Comparison of ENCODE assay signal across 12 mouse cellular contexts in genomic region chr4:145105319-145105718, GRCm38 (mm10).
DNase-seq lines count a peak whose midpoint lies in the region; ATAC-seq and TF ChIP-seq lines count a peak whose summit lies in the region.
"Had no signal": no experiment of that assay in that cellular context is flagged by ENCODE, and none has a peak within 500 bp of the region (broad histone marks: within the 10 kb centered on the region; RNA-seq: fewer than 3 reads in every experiment).

No protein-coding gene starts in this region.

- H3K36me3 ChIP-seq in midbrain, embryonic 12.5 days: peaks cover 57% of the 10 kb centered on the region
- peaks cover 78% of the 10 kb centered on the region for H3K36me3 ChIP-seq in midbrain, embryonic 14.5 days (ENCODE audit: control insufficient read depth, insufficient read depth, low read length)
- H3K36me3 ChIP-seq in hindbrain, embryonic 11.5 days (ENCODE audit: control insufficient read depth, insufficient read depth, low read length): no peaks in the 10 kb centered on the region
- peaks cover 9% of the 10 kb centered on the region for H3K36me3 ChIP-seq in stomach, postnatal 0 days (ENCODE audit: control insufficient read depth, insufficient read depth, low read length)

- no peak for TF ChIP-seq EP300 in stomach, postnatal 0 days (optimal IDR thresholded peaks at IDR 0.05)

- DNase-seq in frontal cortex, postnatal 14 days (ENCODE audit: low spot score in 2 of 2): no peak
- DNase-seq in midbrain, embryonic 14.5 days: no peak
- DNase-seq in hindbrain, embryonic 11.5 days (ENCODE audit: low spot score): no peak
- DNase-seq in stomach, postnatal 0 days (ENCODE audit: low spot score): no peak
- DNase-seq in thymus, postnatal 36 days: no peak
- DNase-seq: adrenal gland, postnatal 25 days; cerebellum, postnatal 10 days; gastrocnemius, postnatal 36 days had no signal

- peak overlapping the region; percentile 44; the same call in 1 of the 2 replicates for H3K27ac ChIP-seq in midbrain, embryonic 12.5 days (replicated peaks)
- no peak overlapping the region for H3K27ac ChIP-seq in midbrain, embryonic 14.5 days (replicated peaks; ENCODE audit: low read depth, low read length)
- H3K27ac ChIP-seq in hindbrain, embryonic 11.5 days (ENCODE audit: low read depth, low read length): peak overlapping the region; percentile 51; the same call in 1 of the 2 replicates
- peak overlapping the region; percentile 41 for H3K27ac ChIP-seq in stomach, postnatal 0 days (replicated peaks)
- H3K27ac ChIP-seq: lung, embryonic 15.5 days had no signal

- H3K4me1 ChIP-seq in midbrain, embryonic 12.5 days: peaks cover 6% of the 10 kb centered on the region
- no peaks in the 10 kb centered on the region for H3K4me1 ChIP-seq in midbrain, embryonic 14.5 days (ENCODE audit: control insufficient read depth, insufficient read depth, low read length)
- no peaks in the 10 kb centered on the region for H3K4me1 ChIP-seq in hindbrain, embryonic 11.5 days (replicated peaks; ENCODE audit: control insufficient read depth, insufficient read depth, low read length)
- no peaks in the 10 kb centered on the region for H3K4me1 ChIP-seq in stomach, postnatal 0 days (replicated peaks; ENCODE audit: control insufficient read depth, insufficient read depth)
- H3K4me1 ChIP-seq: lung, embryonic 15.5 days had no signal

- no peak overlapping the region for H3K4me3 ChIP-seq in midbrain, embryonic 12.5 days
- H3K4me3 ChIP-seq in midbrain, embryonic 14.5 days (replicated peaks; ENCODE audit: low read depth, low read length): no peak overlapping the region
- no peak overlapping the region for H3K4me3 ChIP-seq in hindbrain, embryonic 11.5 days (ENCODE audit: low read depth, low read length)
- H3K4me3 ChIP-seq in stomach, postnatal 0 days (ENCODE audit: low read depth, low read length): no peak overlapping the region
- H3K4me3 ChIP-seq: lung, embryonic 15.5 days had no signal

- 57% methylated on average over 6 of the region's 6 CpGs for WGBS in midbrain, embryonic 12.5 days
- WGBS in midbrain, embryonic 14.5 days: 31% methylated on average over 6 of the region's 6 CpGs
- WGBS in hindbrain, embryonic 11.5 days: 46% methylated on average over 6 of the region's 6 CpGs
- 53% methylated on average over 6 of the region's 6 CpGs for WGBS in stomach, postnatal 0 days

- peak; percentile 70 for ATAC-seq in frontal cortex, adult (ENCODE audit: low TSS enrichment)
- no peak for ATAC-seq in midbrain, embryonic 12.5 days (ENCODE audit: low FRiP score, low read depth)
- no peak for ATAC-seq in midbrain, embryonic 14.5 days (ENCODE audit: low FRiP score, low TSS enrichment)
- ATAC-seq in hindbrain, embryonic 11.5 days (ENCODE audit: low FRiP score): peak; percentile 33
- ATAC-seq in stomach, postnatal 0 days (ENCODE audit: low FRiP score, low TSS enrichment): no peak
- ATAC-seq: inflammation-experienced regulatory T-cells, adult 6 months had no signal

- H3K9me3 ChIP-seq in midbrain, embryonic 12.5 days: no peaks in the 10 kb centered on the region
- no peaks in the 10 kb centered on the region for H3K9me3 ChIP-seq in midbrain, embryonic 14.5 days (ENCODE audit: control insufficient read depth, low read length)
- H3K9me3 ChIP-seq in hindbrain, embryonic 11.5 days (ENCODE audit: control insufficient read depth, low read length): no peaks in the 10 kb centered on the region
- no peaks in the 10 kb centered on the region for H3K9me3 ChIP-seq in stomach, postnatal 0 days (ENCODE audit: control insufficient read depth, low read length)
- H3K9me3 ChIP-seq: lung, embryonic 15.5 days had no signal

- no peak overlapping the region for H3K9ac ChIP-seq in midbrain, embryonic 12.5 days (replicated peaks)
- H3K9ac ChIP-seq in midbrain, embryonic 14.5 days (replicated peaks; ENCODE audit: low read length): no peak overlapping the region
- H3K9ac ChIP-seq in hindbrain, embryonic 11.5 days (ENCODE audit: low read depth, low read length): no peak overlapping the region
- no peak overlapping the region for H3K9ac ChIP-seq in stomach, postnatal 0 days (ENCODE audit: low read length)
- H3K9ac ChIP-seq: lung, embryonic 15.5 days had no signal

- TF ChIP-seq CTCF in stomach, postnatal 0 days (IDR thresholded peaks at IDR 0.05; ENCODE audit: low read depth): no peak

- H3K4me2 ChIP-seq in midbrain, embryonic 12.5 days (replicated peaks): no peak overlapping the region
- H3K4me2 ChIP-seq in midbrain, embryonic 14.5 days (ENCODE audit: low read length): no peak overlapping the region
- no peak overlapping the region for H3K4me2 ChIP-seq in hindbrain, embryonic 11.5 days (replicated peaks; ENCODE audit: low read depth, low read length)
- H3K4me2 ChIP-seq in stomach, postnatal 0 days (replicated peaks; ENCODE audit: low read depth): no peak overlapping the region
- H3K4me2 ChIP-seq: lung, embryonic 15.5 days had no signal

- H3K27me3 ChIP-seq in midbrain, embryonic 12.5 days: no peaks in the 10 kb centered on the region
- no peaks in the 10 kb centered on the region for H3K27me3 ChIP-seq in midbrain, embryonic 14.5 days (ENCODE audit: control insufficient read depth, insufficient read depth, low read length)
- H3K27me3 ChIP-seq in hindbrain, embryonic 11.5 days (ENCODE audit: control insufficient read depth, insufficient read depth, low read length): no peaks in the 10 kb centered on the region
- H3K27me3 ChIP-seq in stomach, postnatal 0 days (ENCODE audit: control insufficient read depth, insufficient read depth, low read length): no peaks in the 10 kb centered on the region
- H3K27me3 ChIP-seq: lung, embryonic 15.5 days had no signal

Comparison
In these comparisons a context has a peak if more than half of its experiments do, and no peak if none do; other contexts are left out.
1. ATAC-seq: peak in frontal cortex, adult (single experiment) and hindbrain, embryonic 11.5 days (single experiment); none in midbrain, embryonic 12.5 days (single experiment), midbrain, embryonic 14.5 days (single experiment) and stomach, postnatal 0 days (single experiment).